Mouse (Mus musculus) embryo, embryonic 11.5 days (tissue): ENCODE measurements around the gene Adgrb2.

Experiments
- DNase-seq: peaks from one replicate; pipeline ENCODE4 v3.0.0-alpha.2; 2012; ENCODE audit warnings: low read depth, low spot score

Adgrb2 gene

GRCm38 (mm10) chr4:130033496-130033895 is 48.8 kb downstream of the Adgrb2 start:
- no peak for DNase-seq

GRCm38 (mm10) chr4:130036112-130036511 is 51.4 kb downstream of the Adgrb2 start:
- DNase-seq = no peak

- no peak for DNase-seq
Measured at GRCm38 (mm10) chr4:130036573-130037401, 52.1 kb downstream of the Adgrb2 start.

GRCm38 (mm10) chr4:130039351-130039750 is 54.7 kb downstream of the Adgrb2 start:
- no peak for DNase-seq

- no peak for DNase-seq
Measured at GRCm38 (mm10) chr4:130041076-130041475, 56.4 kb downstream of the Adgrb2 start.

GRCm38 (mm10) chr4:130044211-130044610 is 59.5 kb downstream of the Adgrb2 start:
- DNase-seq = no peak

GRCm38 (mm10) chr4:130045609-130046008 is 60.9 kb downstream of the Adgrb2 start:
- DNase-seq = no peak

- peak; percentile 63 for DNase-seq
Measured at GRCm38 (mm10) chr4:130047331-130048202, 62.9 kb downstream of the Adgrb2 start, which contains the start of gene Col16a1. TSS of gene Col16a1 (plus strand) at chr4:130047840.

GRCm38 (mm10) chr4:130048203-130048479 is 63.5 kb downstream of the Adgrb2 start:
- no peak for DNase-seq

GRCm38 (mm10) chr4:130050056-130050824 is 65.6 kb downstream of the Adgrb2 start:
- DNase-seq = no peak

- DNase-seq = no peak
Measured at GRCm38 (mm10) chr4:130052283-130052682, 67.6 kb downstream of the Adgrb2 start.

- no peak for DNase-seq
Measured at GRCm38 (mm10) chr4:130053111-130053510, 68.4 kb downstream of the Adgrb2 start.

- DNase-seq = no peak
Measured at GRCm38 (mm10) chr4:130054727-130055126, 70.1 kb downstream of the Adgrb2 start.

GRCm38 (mm10) chr4:130055160-130056010 is 70.7 kb downstream of the Adgrb2 start:
- DNase-seq = no peak

GRCm38 (mm10) chr4:130056011-130056322 is 71.3 kb downstream of the Adgrb2 start:
- no peak for DNase-seq

GRCm38 (mm10) chr4:130056471-130056870 is 71.8 kb downstream of the Adgrb2 start:
- DNase-seq = no peak

GRCm38 (mm10) chr4:130060937-130061336 is 76.3 kb downstream of the Adgrb2 start:
- no peak for DNase-seq

GRCm38 (mm10) chr4:130063191-130063590 is 78.5 kb downstream of the Adgrb2 start:
- DNase-seq = no peak

- DNase-seq = no peak
Measured at GRCm38 (mm10) chr4:130066816-130067215, 82.1 kb downstream of the Adgrb2 start.

- no peak for DNase-seq
Measured at GRCm38 (mm10) chr4:130070523-130070922, 85.9 kb downstream of the Adgrb2 start.

GRCm38 (mm10) chr4:130071758-130072157 is 87.1 kb downstream of the Adgrb2 start:
- DNase-seq = no peak
